In genomic region chr17:66801831-66802687, GRCm38 (mm10) we compare ENCODE assay signal across 16 mouse cellular contexts.
DNase-seq lines count a peak whose midpoint lies in the region; ATAC-seq and TF ChIP-seq lines count a peak whose summit lies in the region.
"Had no signal": no experiment of that assay in that cellular context is flagged by ENCODE, and none has a peak within 500 bp of the region (broad histone marks: within the 10 kb centered on the region; RNA-seq: fewer than 3 reads in every experiment).

No protein-coding gene starts in this region.

- DNase-seq in hindbrain, embryonic 10.5 days (ENCODE audit: low spot score) = no peak
- DNase-seq in hindbrain, embryonic 14.5 days (ENCODE audit: low spot score) = no peak
- DNase-seq in neural tube, embryonic 10.5 days (ENCODE audit: extremely low spot score, low spot score) = peak; percentile 10
- peak; percentile 18 for DNase-seq in midbrain, postnatal 0 days (ENCODE audit: low spot score)
- DNase-seq in adipocyte (ENCODE audit: low spot score) = no peak
- DNase-seq: cerebellum, postnatal 25 days; heart, postnatal 36 days; layer of hippocampus, postnatal 36 days; left cerebral cortex, postnatal 4 days; liver, embryonic 13.5 days; right cerebral cortex, adult 18-20 months had no signal

- WGBS in hindbrain, embryonic 10.5 days = 45% methylated on average over 10 of the region's 10 CpGs
- WGBS in hindbrain, embryonic 14.5 days = 34% methylated on average over 10 of the region's 10 CpGs
- 23% methylated on average over 10 of the region's 10 CpGs for WGBS in neural tube, embryonic 15.5 days
- 22% methylated on average over 10 of the region's 10 CpGs for WGBS in forebrain, embryonic 16.5 days
- WGBS in midbrain, postnatal 0 days = 30% methylated on average over 10 of the region's 10 CpGs

- peak overlapping the region; percentile 19; the same call in 1 of the 2 replicates for H3K27ac ChIP-seq in hindbrain, embryonic 10.5 days
- no peak overlapping the region for H3K27ac ChIP-seq in hindbrain, embryonic 14.5 days
- no peak overlapping the region for H3K27ac ChIP-seq in neural tube, embryonic 15.5 days (replicated peaks)
- H3K27ac ChIP-seq in forebrain, embryonic 16.5 days (ENCODE audit: low read length) = no peak overlapping the region
- H3K27ac ChIP-seq in midbrain, postnatal 0 days (ENCODE audit: low read depth, low read length) = no peak overlapping the region
- H3K27ac ChIP-seq: liver, embryonic 13.5 days had no signal

- no peak overlapping the region for H3K9ac ChIP-seq in hindbrain, embryonic 14.5 days
- no peak overlapping the region for H3K9ac ChIP-seq in neural tube, embryonic 15.5 days (replicated peaks)
- no peak overlapping the region for H3K9ac ChIP-seq in forebrain, embryonic 16.5 days (replicated peaks; ENCODE audit: low read depth, low read length)
- no peak overlapping the region for H3K9ac ChIP-seq in midbrain, postnatal 0 days (replicated peaks; ENCODE audit: low read length, poor library complexity, severe bottlenecking)
- H3K9ac ChIP-seq: heart, embryonic 12.5 days; liver, embryonic 13.5 days had no signal

- no peaks in the 10 kb centered on the region for H3K9me3 ChIP-seq in hindbrain, embryonic 10.5 days
- H3K9me3 ChIP-seq in hindbrain, embryonic 14.5 days (ENCODE audit: control insufficient read depth, low read length) = no peaks in the 10 kb centered on the region
- H3K9me3 ChIP-seq in neural tube, embryonic 15.5 days (replicated peaks) = no peaks in the 10 kb centered on the region
- H3K9me3 ChIP-seq in forebrain, embryonic 16.5 days (ENCODE audit: control insufficient read depth, low read length) = no peaks in the 10 kb centered on the region
- no peaks in the 10 kb centered on the region for H3K9me3 ChIP-seq in midbrain, postnatal 0 days (ENCODE audit: low read length)
- H3K9me3 ChIP-seq: heart, embryonic 12.5 days; liver, embryonic 13.5 days had no signal

- TF ChIP-seq CTCF in midbrain, postnatal 0 days (IDR thresholded peaks at IDR 0.05) = no peak

- H3K36me3 ChIP-seq in hindbrain, embryonic 10.5 days = no peaks in the 10 kb centered on the region
- no peaks in the 10 kb centered on the region for H3K36me3 ChIP-seq in hindbrain, embryonic 14.5 days (replicated peaks; ENCODE audit: control insufficient read depth, insufficient read depth)
- no peaks in the 10 kb centered on the region for H3K36me3 ChIP-seq in neural tube, embryonic 15.5 days
- no peaks in the 10 kb centered on the region for H3K36me3 ChIP-seq in forebrain, embryonic 16.5 days (ENCODE audit: control insufficient read depth, insufficient read depth)
- H3K36me3 ChIP-seq in midbrain, postnatal 0 days (ENCODE audit: insufficient read depth, low read length) = no peaks in the 10 kb centered on the region
- H3K36me3 ChIP-seq: heart, embryonic 12.5 days; liver, embryonic 13.5 days had no signal

- no peak overlapping the region for H3K4me2 ChIP-seq in hindbrain, embryonic 14.5 days (replicated peaks)
- H3K4me2 ChIP-seq in neural tube, embryonic 15.5 days = no peak overlapping the region
- H3K4me2 ChIP-seq in forebrain, embryonic 16.5 days (ENCODE audit: low read length) = no peak overlapping the region
- no peak overlapping the region for H3K4me2 ChIP-seq in midbrain, postnatal 0 days (ENCODE audit: low read depth, low read length, poor library complexity, severe bottlenecking)
- H3K4me2 ChIP-seq: heart, embryonic 12.5 days; liver, embryonic 13.5 days had no signal

- peaks cover 13% of the 10 kb centered on the region for H3K4me1 ChIP-seq in hindbrain, embryonic 10.5 days (replicated peaks)
- no peaks in the 10 kb centered on the region for H3K4me1 ChIP-seq in hindbrain, embryonic 14.5 days (replicated peaks; ENCODE audit: control insufficient read depth, insufficient read depth, low read length)
- H3K4me1 ChIP-seq in neural tube, embryonic 15.5 days = peaks cover 13% of the 10 kb centered on the region; the same call in 1 of the 2 replicates
- H3K4me1 ChIP-seq in forebrain, embryonic 16.5 days (replicated peaks; ENCODE audit: control insufficient read depth, insufficient read depth, low read length) = peaks cover 7% of the 10 kb centered on the region
- no peaks in the 10 kb centered on the region for H3K4me1 ChIP-seq in midbrain, postnatal 0 days (ENCODE audit: insufficient read depth, low read length)
- H3K4me1 ChIP-seq: heart, embryonic 12.5 days; liver, embryonic 13.5 days had no signal

- no peak for ATAC-seq in hindbrain, embryonic 14.5 days (ENCODE audit: low FRiP score)
- ATAC-seq in neural tube, embryonic 15.5 days (ENCODE audit: low FRiP score) = no peak
- ATAC-seq in forebrain, embryonic 16.5 days = 0 out of 2 replicates have a peak, but pooled peaks have one; percentile 28
- ATAC-seq in midbrain, postnatal 0 days (ENCODE audit: low FRiP score) = no peak
- ATAC-seq in monocyte, adult 5-6 weeks (replicated peaks; ENCODE audit: insufficient number of reproducible peaks, low FRiP score, low TSS enrichment, poor library complexity, severe bottlenecking) = no peak

- H3K27me3 ChIP-seq in hindbrain, embryonic 10.5 days (ENCODE audit: insufficient read depth, poor library complexity, severe bottlenecking) = peaks cover 6% of the 10 kb centered on the region; the same call in 1 of the 2 replicates
- no peaks in the 10 kb centered on the region for H3K27me3 ChIP-seq in hindbrain, embryonic 14.5 days (ENCODE audit: control insufficient read depth, insufficient read depth, low read length)
- no peaks in the 10 kb centered on the region for H3K27me3 ChIP-seq in neural tube, embryonic 15.5 days (replicated peaks)
- H3K27me3 ChIP-seq in forebrain, embryonic 16.5 days (replicated peaks; ENCODE audit: control insufficient read depth, insufficient read depth, low read length) = no peaks in the 10 kb centered on the region
- no peaks in the 10 kb centered on the region for H3K27me3 ChIP-seq in midbrain, postnatal 0 days (ENCODE audit: insufficient read depth, low read length)
- H3K27me3 ChIP-seq: liver, embryonic 13.5 days had no signal

- H3K4me3 ChIP-seq in hindbrain, embryonic 10.5 days = no peak overlapping the region
- no peak overlapping the region for H3K4me3 ChIP-seq in hindbrain, embryonic 14.5 days (replicated peaks; ENCODE audit: low read length)
- H3K4me3 ChIP-seq in neural tube, embryonic 15.5 days (replicated peaks) = no peak overlapping the region
- no peak overlapping the region for H3K4me3 ChIP-seq in forebrain, embryonic 16.5 days (replicated peaks; ENCODE audit: low read length)
- no peak overlapping the region for H3K4me3 ChIP-seq in midbrain, postnatal 0 days (ENCODE audit: low read depth, low read length)
- H3K4me3 ChIP-seq: heart, embryonic 12.5 days; liver, embryonic 13.5 days; myocyte had no signal

Comparison
In these comparisons a context has a peak if more than half of its experiments do, and no peak if none do; other contexts are left out.
1. DNase-seq: peak in neural tube, embryonic 10.5 days (single experiment) and midbrain, postnatal 0 days (single experiment); none in hindbrain, embryonic 10.5 days (single experiment), hindbrain, embryonic 14.5 days (single experiment) and adipocyte (single experiment).